Mouse (Mus musculus) adrenal gland, adult 2 months (tissue): ENCODE measurements around the gene Bri3. TPM values are rescaled to one million over a fixed set of nuclear protein-coding genes. Genes with fewer than 3 reads are reported as not detected.
A peak's percentile ranks its signal among the peaks of the same experiment; 100 is the strongest.
"Not testable (repeated sequence)": the region's sequence is repeated elsewhere in the genome, so short reads cannot be mapped to it uniquely, and the experiment has no call there.

Experiments used
- DNase-seq: peaks from one replicate; pipeline ENCODE4 v3.0.0; 2021
- polyA plus RNA-seq: library from polyadenylated mRNA; depleted of rRNA; stranded (reverse); fragments of >200 nt; gene quantifications from 2 replicates; pipeline ENCODE4 v1.2.3, GENCODE M21; 2012
- total RNA-seq, 2 experiments: library from RNA; stranded (reverse); gene quantifications; 2 replicates each; pipeline ENCODE4 v1.2.3; 2021

The Bri3 gene
- total and polyA plus RNA-seq, 3 experiments = 127 to 248 (median 127) TPM

- DNase-seq = no peak
Measured at GRCm38 (mm10) chr5:144294908-144295307, 50.7 kb downstream of the Bri3 start.

- DNase-seq = no peak
Measured at GRCm38 (mm10) chr5:144295357-144295756, 51.1 kb downstream of the Bri3 start.

GRCm38 (mm10) chr5:144296090-144296604 is 51.9 kb downstream of the Bri3 start:
- no peak for DNase-seq

DNA sequence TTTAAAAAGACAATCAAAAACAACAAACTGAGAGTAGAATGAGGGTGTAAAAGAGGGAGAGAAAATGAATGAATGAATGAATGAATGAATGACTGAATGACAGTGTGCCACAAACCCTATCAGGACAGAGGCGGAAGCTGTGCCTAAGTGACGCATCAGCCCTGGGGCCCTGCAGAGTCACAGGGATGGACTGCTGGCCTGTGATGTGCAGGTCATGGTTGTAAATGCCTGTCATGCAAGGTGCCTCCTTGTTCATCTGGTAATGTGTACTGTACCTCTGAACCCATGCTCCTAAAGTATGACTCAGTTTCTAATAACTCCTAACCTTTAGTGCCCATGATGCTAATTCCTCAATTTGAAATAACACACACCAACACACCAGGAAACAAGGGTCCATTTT is 58.8 kb downstream of the Bri3 start:
- DNase-seq = no peak

- no peak for DNase-seq
Measured at GRCm38 (mm10) chr5:144308929-144309328, 64.7 kb downstream of the Bri3 start.

DNA sequence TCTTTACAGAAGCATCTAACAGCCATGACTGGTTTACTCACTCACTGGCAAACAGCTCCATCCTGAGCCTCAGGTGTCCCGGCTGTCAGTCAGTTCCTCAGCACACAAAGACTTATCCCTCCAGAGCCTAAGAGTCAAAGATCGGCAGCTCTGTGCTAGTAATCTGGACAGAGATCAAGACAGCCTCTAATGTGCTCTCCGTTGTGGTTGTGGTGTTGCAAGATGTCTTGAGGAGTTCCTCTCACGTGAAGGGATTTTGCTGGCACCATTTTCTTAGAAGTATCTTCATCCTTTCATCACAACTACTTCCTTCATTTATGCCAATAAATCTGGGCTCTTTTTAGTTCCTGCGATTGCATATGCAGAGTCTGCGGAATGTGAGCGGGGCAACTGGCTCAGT is 67.9 kb downstream of the Bri3 start:
- DNase-seq = no peak

GRCm38 (mm10) chr5:144313335-144313734 is 69.1 kb downstream of the Bri3 start:
- DNase-seq = peak; percentile 58

GRCm38 (mm10) chr5:144314731-144315494 is 70.7 kb downstream of the Bri3 start:
- no peak for DNase-seq

DNA sequence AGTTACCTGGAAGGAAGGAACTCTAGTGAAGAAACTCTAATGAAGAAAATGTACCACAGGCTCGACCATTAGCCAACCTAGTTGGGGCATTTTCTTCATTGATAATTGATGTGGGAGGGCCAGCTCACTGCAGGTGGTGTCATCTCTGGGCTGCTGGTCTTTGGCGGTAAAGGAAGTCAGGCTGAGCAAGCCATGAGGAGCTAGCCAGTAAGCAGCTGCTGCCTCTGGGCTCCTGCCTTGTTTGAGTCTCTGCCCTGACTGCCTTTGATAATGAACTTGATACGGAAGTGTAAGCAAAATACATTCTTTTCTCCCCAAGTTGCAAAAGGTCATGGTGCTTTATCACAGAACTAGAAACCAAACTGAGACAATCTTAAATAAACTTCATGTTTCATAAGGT is 72.2 kb downstream of the Bri3 start:
- DNase-seq = no peak

DNA sequence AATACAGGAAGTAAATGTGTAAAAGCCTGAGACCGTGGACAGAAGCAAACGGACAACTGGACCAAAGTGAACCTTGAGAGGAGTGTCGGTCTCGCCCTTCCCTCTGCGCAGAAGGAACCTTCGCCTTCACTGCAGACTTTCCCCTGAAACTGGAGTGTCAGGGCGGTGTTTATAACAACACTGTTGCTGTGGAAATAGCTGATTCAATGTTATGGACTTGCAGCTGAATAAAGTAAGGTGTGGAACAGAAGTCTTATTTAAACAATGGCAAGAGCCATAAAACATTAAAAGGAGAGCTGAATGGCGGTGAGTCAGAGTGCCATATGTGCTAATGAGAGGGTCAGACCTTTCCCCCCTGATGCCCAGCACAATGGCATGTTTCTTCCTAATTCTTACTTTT is 73.2 kb downstream of the Bri3 start:
- DNase-seq = no peak

GRCm38 (mm10) chr5:144318286-144318685 is 74.0 kb downstream of the Bri3 start:
- peak; percentile 47 for DNase-seq

GRCm38 (mm10) chr5:144321681-144322080 is 77.4 kb downstream of the Bri3 start:
- peak; percentile 86 for DNase-seq

DNA sequence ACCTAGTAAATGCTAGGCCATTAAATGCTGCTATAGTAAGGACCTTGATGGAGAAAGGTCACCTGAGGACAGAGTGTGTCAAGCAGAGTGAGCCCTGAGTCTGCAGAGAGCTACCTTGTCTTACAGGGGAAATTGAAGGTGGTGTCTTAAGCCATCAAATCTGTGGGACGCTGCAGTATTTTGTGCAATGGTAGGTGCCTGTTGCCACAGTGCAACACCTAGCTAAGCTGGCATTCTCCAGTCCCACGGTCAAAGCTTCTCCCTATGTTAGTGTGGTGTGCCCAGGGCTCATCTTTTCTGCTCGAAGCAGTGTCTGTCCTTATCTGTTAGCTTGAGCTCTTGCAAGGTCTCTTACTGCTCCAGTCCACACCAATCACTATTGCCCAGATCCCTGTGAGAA is 78.5 kb downstream of the Bri3 start:
- DNase-seq = peak; percentile 44

- no peak for DNase-seq
Measured at GRCm38 (mm10) chr5:144334010-144334409, 89.8 kb downstream of the Bri3 start.

GRCm38 (mm10) chr5:144335357-144335756 is 91.1 kb downstream of the Bri3 start:
- DNase-seq = not testable (repeated sequence)

DNA sequence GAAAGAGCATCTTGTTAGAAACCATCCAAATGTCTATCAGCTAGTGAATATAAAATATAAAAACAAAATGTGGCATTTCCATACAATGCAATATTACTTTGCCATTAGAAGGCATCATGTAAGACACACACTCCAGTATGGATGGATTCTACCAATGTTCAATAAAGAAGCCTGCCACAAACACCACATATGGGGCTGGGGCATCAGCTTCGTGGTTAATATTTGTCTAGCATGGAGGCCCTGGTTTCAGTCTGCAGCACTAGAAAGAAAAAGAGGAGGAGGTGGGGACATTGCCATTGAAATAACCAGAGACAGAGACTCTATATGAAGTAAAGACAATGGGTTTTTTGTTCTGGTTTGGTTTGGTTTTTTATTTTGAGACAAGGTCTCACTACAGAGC is 94.5 kb downstream of the Bri3 start:
- DNase-seq = no peak

- no peak for DNase-seq
Measured at GRCm38 (mm10) chr5:144341085-144341484, 96.8 kb downstream of the Bri3 start.

GRCm38 (mm10) chr5:144344592-144344991 is 100.4 kb downstream of the Bri3 start:
- no peak for DNase-seq

- no peak for DNase-seq
Measured at GRCm38 (mm10) chr5:144351185-144351584, 106.9 kb downstream of the Bri3 start.

DNA sequence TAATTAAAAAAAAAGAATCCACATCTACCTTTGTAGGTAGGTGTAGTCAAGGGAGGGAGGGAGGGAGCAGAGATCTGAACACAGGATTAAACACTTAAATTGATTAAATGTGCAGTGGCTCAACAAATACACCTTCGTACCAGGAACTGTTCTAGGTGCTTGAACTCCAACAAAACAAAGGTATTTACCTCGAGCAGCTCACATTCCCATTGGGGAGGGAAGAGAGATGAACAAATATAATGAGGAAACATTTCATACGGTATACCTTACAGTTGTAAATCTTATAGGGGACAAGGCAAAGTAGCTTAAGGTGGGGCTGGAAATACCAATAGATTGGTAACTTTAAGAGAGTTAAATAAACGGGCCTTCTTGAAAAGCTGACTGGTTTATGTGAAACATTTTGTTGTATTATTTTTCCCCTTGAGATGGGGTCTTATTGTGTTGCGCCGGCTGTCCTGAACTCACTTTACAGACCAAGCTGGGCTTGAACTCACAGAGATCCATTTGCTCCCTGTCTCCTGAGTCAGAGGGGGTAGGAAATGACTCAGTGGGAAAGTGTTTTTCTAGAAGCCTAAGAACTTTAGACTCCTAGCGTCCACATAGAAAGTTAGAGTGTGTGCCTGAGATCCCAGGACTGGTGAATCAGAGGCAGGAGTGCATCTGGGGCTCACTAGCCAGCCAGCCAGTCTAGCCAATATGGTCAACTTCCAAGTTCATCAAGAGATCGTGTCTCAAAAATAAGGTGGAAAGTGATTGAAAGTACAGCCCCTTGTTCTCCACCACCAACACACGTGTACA is 108.2 kb downstream of the Bri3 start:
- DNase-seq = no peak

DNA sequence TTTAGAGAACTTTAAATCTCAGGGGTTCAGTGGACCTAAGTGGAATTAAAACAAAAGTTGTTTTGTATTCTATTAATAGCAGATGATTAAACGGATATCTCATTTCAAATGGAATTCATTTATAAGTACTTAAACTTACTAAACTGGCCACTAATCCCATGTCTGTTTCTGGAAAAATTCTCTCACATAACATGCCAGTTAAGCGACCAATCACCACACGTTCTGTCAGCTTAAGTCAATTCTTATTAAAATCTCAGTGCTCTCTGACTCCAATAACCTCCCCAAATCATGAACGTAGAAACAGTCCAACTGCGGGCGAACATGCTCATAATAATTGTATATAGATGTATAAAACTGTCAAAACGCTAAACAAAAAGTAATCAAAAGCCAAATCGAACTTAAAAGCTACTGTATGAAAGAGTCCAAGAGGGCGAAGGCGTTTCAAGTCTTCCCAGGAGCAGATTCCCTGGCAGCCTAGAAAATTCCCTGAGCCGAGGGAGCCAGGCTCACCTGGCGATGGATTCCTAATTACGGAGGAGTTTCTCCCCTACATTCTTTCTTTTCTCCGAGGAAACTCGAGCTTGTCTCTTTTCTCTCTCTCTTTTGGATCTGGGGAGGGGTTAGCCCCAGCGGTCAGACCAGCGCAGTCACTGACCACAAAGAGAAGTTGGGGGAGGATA is 112.7 kb downstream of the Bri3 start:
- DNase-seq = peak; percentile 14

DNA sequence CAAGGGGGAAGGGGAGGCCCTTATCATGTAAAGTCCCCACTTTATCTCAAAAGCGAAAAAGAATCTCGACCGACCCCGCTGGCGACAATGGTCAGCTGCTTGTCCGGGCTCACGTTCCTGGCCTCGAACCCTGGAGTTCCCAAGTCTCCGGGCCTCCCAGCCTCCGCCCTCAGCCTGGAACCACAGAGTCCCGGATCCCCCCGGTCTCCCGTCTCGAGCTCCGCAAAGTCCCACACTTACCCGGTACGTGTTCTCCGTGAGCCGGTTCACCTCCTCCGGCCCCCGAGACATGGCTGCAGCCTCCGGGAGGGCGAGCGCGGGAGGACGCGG is 113.3 kb downstream of the Bri3 start:
- DNase-seq = no peak
